ENCODE assay signal across 7 mouse cellular contexts in the genomic region with DNA sequence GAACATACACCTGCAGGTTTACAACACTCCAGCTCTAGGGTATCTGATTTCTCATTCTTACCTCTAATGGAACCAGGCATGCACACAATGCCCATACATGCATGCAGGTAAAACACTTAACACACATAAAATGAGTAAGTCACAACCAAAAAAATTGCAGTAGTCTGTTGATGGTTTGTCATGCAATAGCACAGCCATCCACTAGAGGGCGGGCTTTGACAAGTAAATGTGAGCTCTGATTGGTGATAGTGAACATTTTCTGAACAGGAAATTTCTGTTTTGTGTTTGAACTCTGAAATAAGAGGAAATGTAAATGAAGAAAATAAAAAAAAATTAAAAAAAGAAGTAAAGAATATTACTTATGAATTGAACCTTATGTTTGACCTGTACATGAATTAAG. TPM values are rescaled to one million over a fixed set of nuclear protein-coding genes. Genes with fewer than 3 reads are reported as not detected.
DNase-seq lines count a peak whose midpoint lies in the region.

No protein-coding gene starts in this region.

- peak; percentile 29 to 55 for DNase-seq in CD8-positive naive resting alpha-beta T cell, adult 2 months (ENCODE audit: low read depth in 2 of 2, low spot score in 2 of 2)
- peak; percentile 77 for DNase-seq in R1 (ENCODE audit: low read depth, low spot score)
- DNase-seq in cerebellum, postnatal 14 days = peak; percentile 82 to 87
- DNase-seq in gastrocnemius, postnatal 36 days = peak; percentile 9 to 29
- peak; percentile 70 for DNase-seq in layer of hippocampus, adult 9-10 months (ENCODE audit: low spot score)
- peak; percentile 74 for DNase-seq in lung, postnatal 36 days
- DNase-seq in spleen, adult 12 weeks (ENCODE audit: low spot score) = peak; percentile 23

- intact Hi-C loops in gastrocnemius, postnatal 36 days (cut with DNase I) = loop anchor here (5.0 kb wide), 1 partner anchor 1240 kb away; no protein-coding TSS in a partner anchor

RNA-seq across cellular contexts. Expression of a gene that starts 24.9 kb away (rescaled TPM):
- not detected for total RNA-seq in gastrocnemius, postnatal 36 days (2021)

RNA-seq across cellular contexts. Expression of a gene that starts 51.3 kb away (rescaled TPM):
- under 1 TPM; 0.48 to 0.62 TPM for total RNA-seq in gastrocnemius, postnatal 36 days (2021)

Comparison
In these comparisons a context has a peak if more than half of its experiments do, and no peak if none do; other contexts are left out.
1. Peak in every context shown above with its lines: DNase-seq.
2. DNase-seq: peak in every context shown above with its lines; median percentile 84 in cerebellum, postnatal 14 days; 77 in R1; 74 in lung, postnatal 36 days; 70 in layer of hippocampus, adult 9-10 months; 42 in CD8-positive naive resting alpha-beta T cell, adult 2 months; 23 in spleen, adult 12 weeks; 19 in gastrocnemius, postnatal 36 days.